Mouse (Mus musculus) MEL (cell line): Measurements from ENCODE around the gene Myrfl. TPM values are rescaled to one million over a fixed set of nuclear protein-coding genes. Genes with fewer than 3 reads are reported as not detected.

Experiments used
- DNase-seq: peaks from one replicate; pipeline ENCODE4 v3.0.0; 2011; ENCODE audit warnings: low read depth, low spot score
- H3K27ac ChIP-seq: 2 replicates; pipeline ENCODE4 v1.5.1; 2012; ENCODE audit warnings: low read depth, mild to moderate bottlenecking, control low read depth, low read length, moderate library complexity; ENCODE audit not compliant: control insufficient read depth
- H3K27me3 ChIP-seq, 2 experiments: fragments of 150-350 bp in 1 of 2; sonication (generic) in 1 of 2; 2 replicates each; pipeline ENCODE4 v1.6.1; 2012; ENCODE audit warnings: low read length in 2 of 2, mild to moderate bottlenecking in 2 of 2, improper control_type of control experiment in 1 of 2, moderate library complexity in 1 of 2; ENCODE audit not compliant: insufficient read depth in 2 of 2, control insufficient read depth in 1 of 2
- H3K36me3 ChIP-seq, 2 experiments: 2 replicates each; pipeline ENCODE4 v1.6.1; 2012 to 2014; ENCODE audit warnings: low read length in 2 of 2, improper control_type of control experiment in 1 of 2, inconsistent platforms in 1 of 2, mild to moderate bottlenecking in 1 of 2; ENCODE audit not compliant: insufficient read depth in 2 of 2, control insufficient read depth in 1 of 2
- H3K4me1 ChIP-seq, 2 experiments: fragments of 150-350 bp in 1 of 2; sonication (generic) in 1 of 2; 2 replicates each; pipeline ENCODE4 v1.6.1; 2012; ENCODE audit warnings: low read length in 2 of 2, improper control_type of control experiment in 1 of 2, mild to moderate bottlenecking in 1 of 2; ENCODE audit not compliant: insufficient read depth in 2 of 2, control insufficient read depth in 1 of 2
- H3K4me3 ChIP-seq, 2 experiments: fragments of 150-350 bp in 1 of 2; sonication (generic) in 1 of 2; 2 replicates each; pipeline ENCODE4 v1.5.1; 2012; ENCODE audit warnings: low read depth in 2 of 2, low read length in 2 of 2, mild to moderate bottlenecking in 2 of 2, moderate library complexity in 2 of 2, control low read depth in 1 of 2, improper control_type of control experiment in 1 of 2; ENCODE audit not compliant: control insufficient read depth in 1 of 2, insufficient read depth in 1 of 2
- H3K79me2 ChIP-seq: 2 replicates; pipeline ENCODE4 v1.6.1; 2012; ENCODE audit warnings: mild to moderate bottlenecking, low read length, moderate library complexity; ENCODE audit not compliant: control insufficient read depth, poor library complexity, insufficient read depth
- H3K9ac ChIP-seq: 2 replicates; pipeline ENCODE4 v1.6.1; 2012; ENCODE audit warnings: low read depth, mild to moderate bottlenecking, control low read depth, low read length, moderate library complexity; ENCODE audit not compliant: control insufficient read depth, poor library complexity, severe bottlenecking
- H3K9me3 ChIP-seq: fragments of 150-350 bp; sonication (generic); replicated peaks from 2 replicates; pipeline ENCODE4 v1.6.1; 2012; ENCODE audit warnings: mild to moderate bottlenecking, low read length, improper control_type of control experiment, moderate library complexity; ENCODE audit not compliant: insufficient read depth
- CHD1 ChIP-seq: IDR thresholded peaks from 2 replicates; pipeline ENCODE4 v1.6.1; 2012; ENCODE audit warnings: low read depth, mild to moderate bottlenecking, inconsistent platforms, low read length, improper control_type of control experiment
- CHD2 ChIP-seq: IDR thresholded peaks from 2 replicates; pipeline ENCODE4 v1.6.1; 2011; ENCODE audit warnings: low read length, improper control_type of control experiment
- ETS1 ChIP-seq: IDR thresholded peaks from 2 replicates; pipeline ENCODE4 v1.6.1; 2012; ENCODE audit warnings: low read depth, mild to moderate bottlenecking, inconsistent platforms, low read length, improper control_type of control experiment, moderate library complexity
- GATA1 ChIP-seq: IDR thresholded peaks from 2 replicates; pipeline ENCODE4 v1.6.1; 2011; ENCODE audit warnings: low read depth, low read length, improper control_type of control experiment
- KAT2A ChIP-seq: conservative IDR thresholded peaks from 2 replicates; pipeline ENCODE4 v1.6.1; 2012; ENCODE audit warnings: low read depth, low read length, improper control_type of control experiment, inconsistent platforms
- MAFK ChIP-seq: IDR thresholded peaks from 2 replicates; pipeline ENCODE4 v1.6.1; 2011; ENCODE audit warnings: low read depth, mild to moderate bottlenecking, low read length, improper control_type of control experiment, borderline replicate concordance
- MAX ChIP-seq: IDR thresholded peaks from 2 replicates; pipeline ENCODE4 v1.6.1; 2011; ENCODE audit warnings: low read length, improper control_type of control experiment
- MEF2A ChIP-seq: IDR thresholded peaks from 2 replicates; pipeline ENCODE4 v1.6.1; 2014; ENCODE audit warnings: low read depth, mild to moderate bottlenecking, inconsistent platforms, low read length, improper control_type of control experiment; ENCODE audit not compliant: poor library complexity, insufficient replicate concordance, severe bottlenecking; ENCODE audit errors: extremely low read depth
- MXI1 ChIP-seq: IDR thresholded peaks from 2 replicates; pipeline ENCODE4 v1.6.1; 2011; ENCODE audit warnings: mild to moderate bottlenecking, low read depth, low read length, improper control_type of control experiment
- MYB ChIP-seq: IDR thresholded peaks from 2 replicates; pipeline ENCODE4 v1.6.1; 2011; ENCODE audit warnings: mild to moderate bottlenecking, low read depth, low read length, improper control_type of control experiment
- MYC ChIP-seq: IDR thresholded peaks from 2 replicates; pipeline ENCODE4 v1.6.1; 2011; ENCODE audit warnings: low read depth, mild to moderate bottlenecking, low read length, improper control_type of control experiment, moderate library complexity
- NELFE ChIP-seq: IDR thresholded peaks from 2 replicates; pipeline ENCODE4 v1.6.1; 2011; ENCODE audit warnings: low read depth, low read length, improper control_type of control experiment
- NRF1 ChIP-seq: IDR thresholded peaks from 2 replicates; pipeline ENCODE4 v1.6.1; 2014; ENCODE audit warnings: low read depth, mild to moderate bottlenecking, inconsistent platforms, low read length, improper control_type of control experiment, moderate library complexity; ENCODE audit not compliant: poor library complexity, insufficient read depth, severe bottlenecking
- POLR2A ChIP-seq, 2 experiments: IDR thresholded peaks; 2 replicates each; pipeline ENCODE4 v1.6.1; 2011 to 2012; ENCODE audit warnings: low read length in 2 of 2, mild to moderate bottlenecking in 2 of 2, control low read depth in 1 of 2, improper control_type of control experiment in 1 of 2, low read depth in 1 of 2, moderate library complexity in 1 of 2; ENCODE audit not compliant: control insufficient read depth in 1 of 2, insufficient read depth in 1 of 2, poor library complexity in 1 of 2
- POLR2AphosphoS2 ChIP-seq: IDR thresholded peaks from 2 replicates; pipeline ENCODE4 v1.6.1; 2011; ENCODE audit warnings: low read length, improper control_type of control experiment
- POLR2AphosphoS5 ChIP-seq: IDR thresholded peaks from 2 replicates; pipeline ENCODE4 v1.6.1; 2012; ENCODE audit warnings: low read depth, borderline replicate concordance, mild to moderate bottlenecking, inconsistent platforms, low read length, moderate library complexity, mixed read lengths
- RAD21 ChIP-seq: IDR thresholded peaks from 2 replicates; pipeline ENCODE4 v1.6.1; 2011; ENCODE audit warnings: mild to moderate bottlenecking, low read depth, low read length, improper control_type of control experiment
- RCOR1 ChIP-seq: IDR thresholded peaks from 2 replicates; pipeline ENCODE4 v1.6.1; 2012; ENCODE audit warnings: low read depth, mild to moderate bottlenecking, inconsistent platforms, low read length, improper control_type of control experiment
- TBP ChIP-seq: IDR thresholded peaks from 2 replicates; pipeline ENCODE4 v1.8.0; 2011; ENCODE audit warnings: low read depth, low read length, improper control_type of control experiment
- UBTF ChIP-seq: IDR thresholded peaks from 2 replicates; pipeline ENCODE4 v1.6.1; 2012; ENCODE audit warnings: low read depth, mild to moderate bottlenecking, inconsistent platforms, low read length, improper control_type of control experiment, moderate library complexity, borderline replicate concordance; ENCODE audit not compliant: insufficient read depth
- USF1 ChIP-seq: IDR thresholded peaks from 2 replicates; pipeline ENCODE4 v1.6.1; 2014; ENCODE audit warnings: low read depth, mild to moderate bottlenecking, inconsistent platforms, low read length, improper control_type of control experiment, moderate library complexity
- USF2 ChIP-seq, 2 experiments: IDR thresholded peaks; 2 replicates each; pipeline ENCODE4 v1.6.1; 2011 to 2012; ENCODE audit warnings: improper control_type of control experiment in 2 of 2, low read length in 2 of 2, borderline replicate concordance in 1 of 2, inconsistent platforms in 1 of 2, low read depth in 1 of 2, mild to moderate bottlenecking in 1 of 2; ENCODE audit not compliant: insufficient read depth in 1 of 2
- ZC3H11A ChIP-seq: IDR thresholded peaks from 2 replicates; pipeline ENCODE4 v1.6.1; 2012; ENCODE audit warnings: low read depth, mild to moderate bottlenecking, inconsistent platforms, low read length, improper control_type of control experiment
- ZMIZ1 ChIP-seq: IDR thresholded peaks from 2 replicates; pipeline ENCODE4 v1.6.1; 2012; ENCODE audit warnings: low read depth, mild to moderate bottlenecking, inconsistent platforms, low read length, improper control_type of control experiment, moderate library complexity
- ZNF384 ChIP-seq: IDR thresholded peaks from 2 replicates; pipeline ENCODE4 v1.6.1; 2012; ENCODE audit warnings: low read depth, mild to moderate bottlenecking, inconsistent platforms, low read length, improper control_type of control experiment
- polyA plus RNA-seq, 2 experiments: library from polyadenylated mRNA; stranded (reverse) in 1 of 2; unstranded in 1 of 2; fragments of >175 nt in 1 of 2; fragments of >200 nt in 1 of 2; gene quantifications; 2 replicates each; pipeline versions ENCODE4 v1.2.1 to v1.2.4; 2012; ENCODE audit warnings: low replicate concordance in 2 of 2, low read depth in 1 of 2; ENCODE audit not compliant: insufficient read length in 2 of 2, insufficient read depth in 1 of 2, missing spikeins in 1 of 2
- total RNA-seq: library from RNA; depleted of rRNA; stranded (reverse); fragments of 300-350 nt; gene quantifications from 2 replicates; pipeline ENCODE4 v1.2.3, GENCODE M21; 2012

Myrfl gene
- total and polyA plus RNA-seq, 3 experiments: 0.03 TPM; not detected in 2

DNA sequence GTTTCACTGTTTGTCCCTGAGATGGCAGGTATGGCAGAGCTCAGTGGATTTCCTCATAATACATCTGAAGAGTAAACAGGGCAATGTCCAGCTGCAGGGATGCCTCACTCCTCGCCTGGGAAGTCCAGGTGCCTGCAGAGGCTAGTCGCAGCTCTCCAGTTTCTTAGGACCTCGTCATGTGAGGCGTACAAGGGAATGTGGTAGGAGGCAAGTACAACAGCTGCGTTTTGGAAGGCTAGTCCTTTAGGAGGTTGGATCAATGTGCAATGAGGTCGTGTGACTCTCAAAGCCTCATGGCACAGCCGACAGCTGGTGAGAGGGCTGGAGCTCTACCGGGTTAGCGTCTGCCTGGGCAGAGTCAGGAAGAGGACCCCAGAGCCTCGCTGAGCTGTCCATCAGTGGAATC, 7.8 kb upstream of the Myrfl start:
- Histone ChIP-seq H3K36me3 (no peaks in the 10 kb centered on the region; a peak in 1 of 4 replicates), H3K9ac (no peak overlapping the region), H3K4me3 (no peak overlapping the region), H3K79me2 (no peaks in the 10 kb centered on the region), H3K27ac (no peak overlapping the region), H3K9me3 (no peaks in the 10 kb centered on the region), H3K4me1 (no peaks in the 10 kb centered on the region), H3K27me3 (no peaks in the 10 kb centered on the region)
- no peak for TF ChIP-seq MAX
- TF ChIP-seq GATA1: no peak
- no peak for TF ChIP-seq ETS1
- no peak for TF ChIP-seq POLR2AphosphoS5
- TF ChIP-seq NRF1: no peak
- no peak for TF ChIP-seq POLR2AphosphoS2
- no peak for TF ChIP-seq ZC3H11A
- TF ChIP-seq POLR2A (IDR thresholded peaks at IDR 0.05; ENCODE audit: control insufficient read depth in 1 of 2, insufficient read depth in 1 of 2, low read depth in 1 of 2, low read length in 2 of 2, poor library complexity in 1 of 2): no peak
- TF ChIP-seq USF2 (IDR thresholded peaks at IDR 0.05; ENCODE audit: borderline replicate concordance in 1 of 2, insufficient read depth in 1 of 2, low read depth in 1 of 2, low read length in 2 of 2): no peak
- no peak for TF ChIP-seq MYC
- no peak for TF ChIP-seq MYB
- TF ChIP-seq UBTF: no peak
- TF ChIP-seq NELFE: no peak
- no peak for TF ChIP-seq MAFK
- no peak for TF ChIP-seq RAD21
- no peak for TF ChIP-seq TBP
- TF ChIP-seq MXI1: no peak
- no peak for TF ChIP-seq CHD1
- no peak for TF ChIP-seq USF1
- DNase-seq: no peak

DNA sequence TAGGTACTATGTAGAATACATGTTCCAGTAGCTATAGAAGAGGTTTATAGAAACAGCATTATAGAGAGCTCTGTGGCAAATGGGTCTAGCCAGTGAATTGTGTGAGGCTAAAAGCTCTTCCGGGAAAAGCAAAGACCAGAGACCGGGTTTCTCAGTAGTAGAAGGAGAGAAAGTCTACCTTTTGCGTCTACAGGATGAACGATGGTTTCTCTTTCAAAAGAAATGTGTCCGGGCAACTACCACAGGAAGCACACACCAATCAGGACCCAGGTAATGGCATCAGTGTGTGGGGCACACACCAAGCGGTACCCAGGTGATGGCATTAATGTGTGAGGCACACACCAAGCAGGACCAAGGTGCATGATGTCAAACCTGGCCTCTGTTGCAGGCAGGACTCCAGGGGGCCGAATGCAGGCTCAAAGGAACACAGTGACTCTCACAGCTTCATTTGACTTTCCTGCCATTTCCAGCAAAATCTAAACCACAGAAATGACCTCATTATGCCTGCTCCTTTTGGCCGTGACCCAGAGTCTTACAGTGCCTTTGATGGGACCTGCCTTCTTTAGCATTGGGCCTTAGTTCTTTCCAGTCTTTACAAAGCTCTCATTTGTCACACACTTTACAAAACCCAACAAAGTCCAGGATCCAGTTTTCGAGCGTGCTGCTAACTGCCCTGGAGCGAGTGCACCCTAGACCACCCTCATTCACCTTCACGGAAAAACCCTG, 1.4 kb downstream of the Myrfl start:
- DNase-seq: no peak
- Histone ChIP-seq H3K4me3 (no peak overlapping the region), H3K4me1 (0 out of 4 replicates have a peak, but pooled peaks cover 0 to 5% of the 10 kb centered on the region in 2 experiments)
- TF ChIP-seq NRF1: no peak
- no peak for TF ChIP-seq GATA1
- no peak for TF ChIP-seq UBTF
- TF ChIP-seq ZMIZ1: no peak
- TF ChIP-seq CHD2: no peak
- TF ChIP-seq POLR2A (IDR thresholded peaks at IDR 0.05; ENCODE audit: control insufficient read depth in 1 of 2, insufficient read depth in 1 of 2, low read depth in 1 of 2, low read length in 2 of 2, poor library complexity in 1 of 2): no peak
- TF ChIP-seq RCOR1: no peak
- no peak for TF ChIP-seq KAT2A
- no peak for TF ChIP-seq ZNF384
- no peak for TF ChIP-seq MXI1
- TF ChIP-seq MEF2A: no peak
- TF ChIP-seq, all 39 proteins: peak for 0
- Histone ChIP-seq H3K79me2 (no peaks in the 10 kb centered on the region), H3K9ac (no peak overlapping the region), H3K27me3 (no peaks in the 10 kb centered on the region), H3K9me3 (no peaks in the 10 kb centered on the region), H3K27ac (no peak overlapping the region), H3K36me3 (peaks cover 0 to 3% of the 10 kb centered on the region in 2 experiments; a peak in 1 of 4 replicates)
